Mouse (Mus musculus) hindbrain, embryonic 13.5 days (tissue): ENCODE results near the gene Rps27l. TPM values are rescaled to one million over a fixed set of nuclear protein-coding genes. Genes with fewer than 3 reads are reported as not detected.

Experiments used
- ATAC-seq: fragments of 200-750 bp; cut with Nextera tagmentation; 2 replicates; pipeline ENCODE4 v1.8.0; 2017; ENCODE audit warnings: moderate TSS enrichment; ENCODE audit not compliant: low FRiP score
- H3K27ac ChIP-seq: fragments of 300-500 bp; sonication (generic); 2 replicates; pipeline ENCODE4 v1.5.1; 2015; ENCODE audit warnings: inconsistent platforms, mild to moderate bottlenecking, moderate library complexity
- H3K27me3 ChIP-seq: fragments of 300-500 bp; sonication (generic); 2 replicates; pipeline ENCODE4 v1.6.1; 2015; ENCODE audit warnings: mild to moderate bottlenecking, inconsistent platforms
- H3K36me3 ChIP-seq: fragments of 300-500 bp; sonication (generic); 2 replicates; pipeline ENCODE4 v1.6.1; 2015; ENCODE audit warnings: mild to moderate bottlenecking, inconsistent platforms
- H3K4me1 ChIP-seq: fragments of 300-500 bp; sonication (generic); replicated peaks from 2 replicates; pipeline ENCODE4 v1.6.1; 2015; ENCODE audit warnings: inconsistent platforms
- H3K4me2 ChIP-seq: fragments of 300-500 bp; sonication (generic); 2 replicates; pipeline ENCODE4 v1.6.1; 2015; ENCODE audit warnings: inconsistent platforms, mild to moderate bottlenecking, moderate library complexity
- H3K4me3 ChIP-seq: fragments of 300-500 bp; sonication (generic); 2 replicates; pipeline ENCODE4 v1.5.1; 2015; ENCODE audit warnings: mild to moderate bottlenecking, inconsistent platforms
- H3K9ac ChIP-seq: fragments of 300-500 bp; sonication (generic); 2 replicates; pipeline ENCODE4 v1.6.1; 2015; ENCODE audit warnings: mild to moderate bottlenecking, inconsistent platforms
- H3K9me3 ChIP-seq: fragments of 300-500 bp; sonication (generic); 2 replicates; pipeline ENCODE4 v1.6.1; 2016; ENCODE audit warnings: inconsistent platforms
- WGBS: fragments of 180-500 bp; shearing (Covaris S2); methylation state at CpG from one replicate; pipeline ENCODE4 v1.1.7; 2015; 5-methylcytosine and 5-hydroxymethylcytosine counted together
- polyA plus RNA-seq: library from polyadenylated mRNA; unstranded; fragments of >200 nt; fragmentation: Nextera tagmentation; extraction: Ambion mirVana; gene quantifications from 2 replicates; pipeline ENCODE4 v1.2.1, GENCODE M21; 2015

Gene Rps27l
- polyA plus RNA-seq, 1 experiment from 2014 or later, result 315 TPM

- H3K4me1 ChIP-seq, result 0 out of 2 replicates have a peak, but pooled peaks cover under 1% of the 10 kb centered on the region
- H3K27me3 ChIP-seq, result no peaks in the 10 kb centered on the region
- H3K36me3 ChIP-seq, result no peaks in the 10 kb centered on the region
- no peak overlapping the region for H3K9ac ChIP-seq
- no peak overlapping the region for H3K27ac ChIP-seq
- 61% methylated on average over 8 of the region's 8 CpGs for WGBS
- no peak for ATAC-seq
- no peaks in the 10 kb centered on the region for H3K9me3 ChIP-seq
- H3K4me3 ChIP-seq, result no peak overlapping the region
- H3K4me2 ChIP-seq, result no peak overlapping the region
Measured at GRCm38 (mm10) chr9:66927696-66928402, 18.0 kb upstream of the Rps27l start.

- H3K4me2 ChIP-seq, result no peak overlapping the region
- ATAC-seq, result no peak
- H3K4me1 ChIP-seq, result peaks cover 22% of the 10 kb centered on the region
- H3K4me3 ChIP-seq, result no peak overlapping the region
- WGBS, result 72% methylated on average over 7 of the region's 7 CpGs
- H3K9ac ChIP-seq, result no peak overlapping the region
- H3K27ac ChIP-seq, result no peak overlapping the region
- H3K27me3 ChIP-seq, result no peaks in the 10 kb centered on the region
- H3K36me3 ChIP-seq, result no peaks in the 10 kb centered on the region
- H3K9me3 ChIP-seq, result no peaks in the 10 kb centered on the region
Measured at GRCm38 (mm10) chr9:66930351-66930750, 15.5 kb upstream of the Rps27l start.

GRCm38 (mm10) chr9:66933869-66934808 is 11.7 kb upstream of the Rps27l start:
- Histone ChIP-seq H3K9ac (0 out of 2 replicates have a peak overlapping the region, but pooled peaks have one; percentile 31), H3K27ac (peak overlapping the region; percentile 73)

GRCm38 (mm10) chr9:66937507-66937906 is 8.4 kb upstream of the Rps27l start:
- H3K27ac ChIP-seq, result no peak overlapping the region
- H3K4me3 ChIP-seq, result no peak overlapping the region
- H3K9ac ChIP-seq, result no peak overlapping the region
- H3K4me1 ChIP-seq, result peaks cover 28% of the 10 kb centered on the region
- WGBS, result 67% methylated on average over 8 of the region's 8 CpGs
- ATAC-seq, result no peak
- no peaks in the 10 kb centered on the region; the same call in 1 of the 2 replicates for H3K27me3 ChIP-seq
- no peaks in the 10 kb centered on the region for H3K9me3 ChIP-seq
- no peaks in the 10 kb centered on the region for H3K36me3 ChIP-seq
- no peak overlapping the region for H3K4me2 ChIP-seq

More at GRCm38 (mm10) chr9:66933869-66934808, 11.7 kb upstream of the Rps27l start:
- 28% methylated on average over 19 of the region's 19 CpGs for WGBS
- ATAC-seq, result peak; percentile 64
- no peaks in the 10 kb centered on the region for H3K36me3 ChIP-seq
- H3K27me3 ChIP-seq, result no peaks in the 10 kb centered on the region
- H3K4me2 ChIP-seq, result peak overlapping the region; percentile 18
- no peak overlapping the region for H3K4me3 ChIP-seq
- H3K9me3 ChIP-seq, result no peaks in the 10 kb centered on the region
- peaks cover 28% of the 10 kb centered on the region for H3K4me1 ChIP-seq

GRCm38 (mm10) chr9:66938836-66939235 is 7.0 kb upstream of the Rps27l start:
- H3K36me3 ChIP-seq, result no peaks in the 10 kb centered on the region
- 4% methylated on average over 4 of the region's 4 CpGs for WGBS
- H3K4me1 ChIP-seq, result peaks cover 17% of the 10 kb centered on the region
- no peak overlapping the region for H3K4me3 ChIP-seq
- no peak overlapping the region for H3K27ac ChIP-seq
- no peak overlapping the region for H3K9ac ChIP-seq
- H3K27me3 ChIP-seq, result no peaks in the 10 kb centered on the region; the same call in 1 of the 2 replicates
- ATAC-seq, result no peak
- no peaks in the 10 kb centered on the region for H3K9me3 ChIP-seq
- no peak overlapping the region for H3K4me2 ChIP-seq

- peak overlapping the region; percentile 92 for H3K27ac ChIP-seq
- ATAC-seq, result no peak
- H3K36me3 ChIP-seq, result peaks cover 4% of the 10 kb centered on the region
- peak overlapping the region; percentile 92 for H3K9ac ChIP-seq
- H3K4me2 ChIP-seq, result peak overlapping the region; percentile 91
- no peaks in the 10 kb centered on the region for H3K9me3 ChIP-seq
- H3K27me3 ChIP-seq, result no peaks in the 10 kb centered on the region
- WGBS, result 23% methylated on average over 4 of the region's 4 CpGs
- peak overlapping the region; percentile 94 for H3K4me3 ChIP-seq
- peaks cover 10% of the 10 kb centered on the region for H3K4me1 ChIP-seq
Measured at GRCm38 (mm10) chr9:66945161-66945560, 725 bp upstream of the Rps27l start.

GRCm38 (mm10) chr9:66948536-66948935 is 2.6 kb downstream of the Rps27l start:
- Histone ChIP-seq H3K36me3 (peaks cover 4% of the 10 kb centered on the region), H3K4me2 (no peak overlapping the region), H3K9me3 (no peaks in the 10 kb centered on the region), H3K9ac (no peak overlapping the region), H3K27me3 (no peaks in the 10 kb centered on the region), H3K4me3 (no peak overlapping the region), H3K27ac (no peak overlapping the region), H3K4me1 (peaks cover 10% of the 10 kb centered on the region)
- no peak for ATAC-seq
- WGBS, result 96% methylated on average over 2 of the region's 2 CpGs

GRCm38 (mm10) chr9:66952321-66952720 is 6.4 kb downstream of the Rps27l start:
- no peak overlapping the region for H3K4me2 ChIP-seq
- no peaks in the 10 kb centered on the region for H3K9me3 ChIP-seq
- no peak overlapping the region for H3K9ac ChIP-seq
- H3K36me3 ChIP-seq, result peaks cover 17% of the 10 kb centered on the region
- 86% methylated on average over 8 of the region's 8 CpGs for WGBS
- no peaks in the 10 kb centered on the region for H3K4me1 ChIP-seq
- ATAC-seq, result no peak
- no peaks in the 10 kb centered on the region for H3K27me3 ChIP-seq
- H3K4me3 ChIP-seq, result no peak overlapping the region
- H3K27ac ChIP-seq, result no peak overlapping the region

- no peaks in the 10 kb centered on the region for H3K9me3 ChIP-seq
- no peaks in the 10 kb centered on the region for H3K27me3 ChIP-seq
- no peak overlapping the region for H3K9ac ChIP-seq
- peaks cover 17% of the 10 kb centered on the region for H3K36me3 ChIP-seq
- no peak overlapping the region for H3K4me3 ChIP-seq
- no peak overlapping the region for H3K4me2 ChIP-seq
- H3K4me1 ChIP-seq, result no peaks in the 10 kb centered on the region
- no peak overlapping the region for H3K27ac ChIP-seq
- WGBS, result 90% methylated on average over 2 of the region's 2 CpGs
- no peak for ATAC-seq
Measured at GRCm38 (mm10) chr9:66952886-66953285, 7.0 kb downstream of the Rps27l start.

GRCm38 (mm10) chr9:66957451-66957850 is 11.6 kb downstream of the Rps27l start:
- no peak overlapping the region for H3K27ac ChIP-seq
- WGBS, result 89% methylated on average over 3 of the region's 3 CpGs
- H3K27me3 ChIP-seq, result no peaks in the 10 kb centered on the region
- H3K4me3 ChIP-seq, result no peak overlapping the region
- no peaks in the 10 kb centered on the region for H3K9me3 ChIP-seq
- ATAC-seq, result no peak
- peaks cover 13% of the 10 kb centered on the region for H3K36me3 ChIP-seq
- no peak overlapping the region for H3K9ac ChIP-seq
- no peak overlapping the region for H3K4me2 ChIP-seq
- no peaks in the 10 kb centered on the region for H3K4me1 ChIP-seq

- ATAC-seq, result no peak
- Histone ChIP-seq H3K9ac (no peak overlapping the region), H3K4me1 (no peaks in the 10 kb centered on the region), H3K36me3 (peaks cover 14% of the 10 kb centered on the region; the same call in 1 of the 2 replicates), H3K4me2 (no peak overlapping the region), H3K27me3 (no peaks in the 10 kb centered on the region), H3K27ac (no peak overlapping the region), H3K4me3 (no peak overlapping the region), H3K9me3 (no peaks in the 10 kb centered on the region)
- 79% methylated on average over 3 of the region's 3 CpGs for whole genome bisulfite sequencing
Measured at GRCm38 (mm10) chr9:66961478-66961877, 15.6 kb downstream of the Rps27l start.

- Histone ChIP-seq H3K4me1 (no peaks in the 10 kb centered on the region), H3K9ac (no peak overlapping the region), H3K27me3 (no peaks in the 10 kb centered on the region), H3K4me3 (no peak overlapping the region), H3K4me2 (no peak overlapping the region), H3K36me3 (peaks cover 39% of the 10 kb centered on the region), H3K9me3 (no peaks in the 10 kb centered on the region), H3K27ac (no peak overlapping the region)
- WGBS, result 88% methylated on average over 8 of the region's 8 CpGs
- ATAC-seq, result no peak
Measured at GRCm38 (mm10) chr9:66967492-66967891, 21.6 kb downstream of the Rps27l start.
